Mouse (Mus musculus) layer of hippocampus, adult 8-10 months (tissue): ENCODE measurements around the gene Cdc42se1. TPM values are rescaled to one million over a fixed set of nuclear protein-coding genes. Genes with fewer than 3 reads are reported as not detected.

ENCODE experiments used
- DNase-seq, 2 experiments: peaks; one replicate each; pipeline ENCODE4 v3.0.0; 2022; ENCODE audit warnings: low spot score in 2 of 2
- total RNA-seq, 4 experiments: library from RNA; stranded (reverse); gene quantifications; 2 replicates each; pipeline ENCODE4 v1.2.4; 2022

Gene Cdc42se1
- total RNA-seq, 4 experiments from 2014 or later = 72.9 to 79.5 (median 77.2) TPM

DNA sequence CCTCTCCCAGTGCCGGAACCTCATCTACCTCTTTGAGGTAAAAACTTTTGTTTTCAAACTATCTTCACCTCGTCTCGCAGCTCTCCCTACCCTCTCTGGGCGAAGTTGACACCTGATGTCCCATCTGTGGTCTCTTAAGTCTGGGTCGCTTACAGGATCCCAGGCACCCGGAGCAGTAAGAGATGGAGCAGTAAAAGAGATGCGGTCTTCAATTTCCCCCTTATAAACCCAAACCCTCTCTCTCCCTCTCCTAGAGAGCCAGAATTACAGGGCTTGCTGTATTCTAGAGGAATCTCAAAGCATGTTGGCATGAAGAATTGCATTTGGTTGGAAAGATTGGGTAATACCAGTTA, 55.0 kb downstream of the Cdc42se1 start:
- no peak for DNase-seq

DNA sequence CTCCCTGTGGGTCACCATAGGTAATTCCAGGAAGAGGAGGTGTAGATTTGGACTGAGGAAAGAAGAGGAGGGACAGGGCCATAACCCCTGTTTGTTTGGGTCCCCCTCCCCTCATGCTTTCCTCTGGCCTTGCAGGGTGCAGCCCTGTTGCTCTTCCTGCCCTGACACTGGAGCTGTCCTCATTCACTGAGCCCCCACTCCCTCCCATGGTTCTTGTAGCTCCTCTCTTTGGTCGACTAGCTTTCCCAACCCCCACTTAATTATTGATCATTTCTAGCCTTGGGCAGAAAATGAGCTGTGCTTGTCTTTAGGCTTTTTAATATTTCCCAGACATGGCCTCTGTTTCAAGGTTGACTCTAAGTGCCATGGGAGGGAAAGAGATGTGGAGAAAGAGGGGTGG, 55.5 kb downstream of the Cdc42se1 start:
- DNase-seq = no peak

GRCm38 (mm10) chr3:95284501-95285281, 56.2 kb downstream of the Cdc42se1 start:
- DNase-seq = no peak

- no peak for DNase-seq
Measured at GRCm38 (mm10) chr3:95285390-95285789, 56.9 kb downstream of the Cdc42se1 start.

Other genes starting within 250 kb of the Cdc42se1 start
- 10 to 100 TPM; 25.1 to 35.1 (median 30.6) TPM for gene Zfp687, start 213.3 kb upstream of the Cdc42se1 start, total RNA-seq
- 100 to 1,000 TPM; 137 to 166 (median 159) TPM for gene Psmd4, start 186.1 kb upstream of the Cdc42se1 start, total RNA-seq
- gene Pip5k1a, start 121.8 kb upstream of the Cdc42se1 start, total RNA-seq = 10 to 100 TPM; 58.5 to 66.8 (median 64.8) TPM
- gene Vps72, start 117.7 kb upstream of the Cdc42se1 start, total RNA-seq = 10 to 100 TPM; 36.9 to 45.8 (median 43.4) TPM
- gene Tmod4, start 104.3 kb upstream of the Cdc42se1 start, total RNA-seq = under 1 TPM in 2 of 4 experiments, not detected in 2; 0.55 to 0.81 TPM
- gene Scnm1, start 94.7 kb upstream of the Cdc42se1 start, total RNA-seq = 10 to 100 TPM; 51.4 to 57.8 (median 54.9) TPM
- 10 to 100 TPM; 12.5 to 17.7 (median 13.4) TPM for gene Lysmd1, start 94.6 kb upstream of the Cdc42se1 start, total RNA-seq
- 10 to 100 TPM in 1 of 4 experiments, 1 to 10 TPM in 3; 1.7 to 11.1 (median 5.4) TPM for gene Tnfaip8l2, start 86.4 kb upstream of the Cdc42se1 start, total RNA-seq
- gene Sema6c, start 68.3 kb upstream of the Cdc42se1 start, total RNA-seq = 10 to 100 TPM; 27.1 to 36.4 (median 30.9) TPM
- gene Gabpb2, start 10.8 kb upstream of the Cdc42se1 start, total RNA-seq = 10 to 100 TPM; 15.7 to 18.0 (median 17.5) TPM
- 100 to 1,000 TPM; 265 to 305 (median 277) TPM for gene Mllt11, start 3.4 kb downstream of the Cdc42se1 start, total RNA-seq
- under 1 TPM in 3 of 4 experiments, not detected in 1; 0.25 to 0.45 (median 0.41) TPM for gene Gm128, start 12.9 kb downstream of the Cdc42se1 start, total RNA-seq
- under 1 TPM in 3 of 4 experiments, not detected in 1; 0.43 to 0.95 (median 0.63) TPM for gene Bnipl, start 22.5 kb downstream of the Cdc42se1 start, total RNA-seq
- 10 to 100 TPM; 20.7 to 28.4 (median 23.9) TPM for gene Mindy1, start 52.6 kb downstream of the Cdc42se1 start, total RNA-seq
- gene Prune1, start 53.3 kb downstream of the Cdc42se1 start, total RNA-seq = 10 to 100 TPM; 19.2 to 22.4 (median 21.0) TPM
- gene Anxa9, start 78.4 kb downstream of the Cdc42se1 start, total RNA-seq = 1 to 10 TPM in 2 of 4 experiments, under 1 TPM in 2; 0.85 to 1.4 (median 1.2) TPM
- 10 to 100 TPM; 49.1 to 65.7 (median 61.2) TPM for gene Cers2, start 86.1 kb downstream of the Cdc42se1 start, total RNA-seq
- 10 to 100 TPM; 33.8 to 45.9 (median 41.6) TPM for gene Setdb1, start 128.5 kb downstream of the Cdc42se1 start, total RNA-seq
- gene 4930558C23Rik, start 174.1 kb downstream of the Cdc42se1 start, total RNA-seq = not detected
- gene Arnt, start 205.7 kb downstream of the Cdc42se1 start, total RNA-seq = 10 to 100 TPM; 35.5 to 53.5 (median 44.7) TPM